Mouse (Mus musculus) heart, embryonic 12.5 days (tissue): ENCODE results near the gene Fam24a. TPM values are rescaled to one million over a fixed set of nuclear protein-coding genes. Genes with fewer than 3 reads are reported as not detected.

Experiments
- ATAC-seq: fragments of 200-750 bp; cut with Nextera tagmentation; 2 replicates; pipeline ENCODE4 v1.8.0; 2017; ENCODE audit warnings: moderate TSS enrichment, moderate library complexity; ENCODE audit not compliant: insufficient number of reproducible peaks, low FRiP score
- H3K27ac ChIP-seq: fragments of 300-500 bp; sonication (generic); 2 replicates; pipeline ENCODE4 v1.5.1; 2016; ENCODE audit warnings: mild to moderate bottlenecking, moderate library complexity; ENCODE audit not compliant: poor library complexity, severe bottlenecking
- H3K27me3 ChIP-seq: fragments of 300-500 bp; sonication (generic); replicated peaks from 2 replicates; pipeline ENCODE4 v1.6.1; 2016; ENCODE audit warnings: mild to moderate bottlenecking, moderate library complexity
- H3K36me3 ChIP-seq: fragments of 300-500 bp; sonication (generic); 2 replicates; pipeline ENCODE4 v1.6.1; 2016; ENCODE audit warnings: mild to moderate bottlenecking, moderate library complexity
- H3K4me1 ChIP-seq: fragments of 300-500 bp; sonication (generic); replicated peaks from 2 replicates; pipeline ENCODE4 v1.6.1; 2016; ENCODE audit warnings: mild to moderate bottlenecking
- H3K4me2 ChIP-seq: fragments of 300-500 bp; sonication (generic); 2 replicates; pipeline ENCODE4 v1.6.1; 2016; ENCODE audit warnings: mild to moderate bottlenecking, moderate library complexity
- H3K4me3 ChIP-seq: fragments of 300-500 bp; sonication (generic); 2 replicates; pipeline ENCODE4 v1.5.1; 2016; ENCODE audit warnings: mild to moderate bottlenecking
- H3K9ac ChIP-seq: fragments of 300-500 bp; sonication (generic); 2 replicates; pipeline ENCODE4 v1.6.1; 2016; ENCODE audit warnings: mild to moderate bottlenecking, moderate library complexity
- H3K9me3 ChIP-seq: fragments of 300-500 bp; sonication (generic); replicated peaks from 2 replicates; pipeline ENCODE4 v1.6.1; 2016; ENCODE audit warnings: mild to moderate bottlenecking, moderate library complexity
- WGBS: fragments of 180-500 bp; shearing (Covaris S2); methylation state at CpG from one replicate; pipeline ENCODE4 v1.1.7; 2016; 5-methylcytosine and 5-hydroxymethylcytosine counted together
- polyA plus RNA-seq: library from polyadenylated mRNA; unstranded; fragments of >200 nt; fragmentation: Nextera tagmentation; extraction: Ambion mirVana; gene quantifications from 2 replicates; pipeline ENCODE4 v1.2.1, GENCODE M21; 2016

Fam24a gene
- polyA plus RNA-seq, 1 experiment from 2014 or later = not detected

GRCm38 (mm10) chr7:131345856-131346541 is 12.3 kb downstream of the Fam24a start:
- Histone ChIP-seq H3K4me2 (no peak overlapping the region), H3K4me1 (no peaks in the 10 kb centered on the region), H3K4me3 (no peak overlapping the region), H3K27me3 (no peaks in the 10 kb centered on the region), H3K27ac (no peak overlapping the region), H3K9me3 (no peaks in the 10 kb centered on the region), H3K36me3 (peaks cover 74% of the 10 kb centered on the region), H3K9ac (no peak overlapping the region)
- no peak for ATAC-seq
- 87% methylated on average over 7 of the region's 7 CpGs for WGBS

GRCm38 (mm10) chr7:131356105-131356504 is 22.4 kb downstream of the Fam24a start:
- 96% methylated on average over 13 of the region's 13 CpGs for WGBS
- Histone ChIP-seq H3K27me3 (no peaks in the 10 kb centered on the region), H3K36me3 (peaks cover 68% of the 10 kb centered on the region), H3K27ac (no peak overlapping the region), H3K4me2 (no peak overlapping the region), H3K4me1 (peaks cover 3% of the 10 kb centered on the region), H3K9ac (no peak overlapping the region), H3K4me3 (no peak overlapping the region), H3K9me3 (no peaks in the 10 kb centered on the region)
- no peak for ATAC-seq

GRCm38 (mm10) chr7:131362269-131362614 is 28.6 kb downstream of the Fam24a start:
- Histone ChIP-seq H3K4me1 (peaks cover 14% of the 10 kb centered on the region), H3K36me3 (peaks cover 27% of the 10 kb centered on the region), H3K4me3 (peak overlapping the region; percentile 89), H3K27ac (peak overlapping the region; percentile 95), H3K27me3 (no peaks in the 10 kb centered on the region), H3K9me3 (no peaks in the 10 kb centered on the region), H3K9ac (peak overlapping the region; percentile 96), H3K4me2 (peak overlapping the region; percentile 92)
- WGBS = under 1% methylated on average over 35 of the region's 35 CpGs
- peak; percentile 71 for ATAC-seq

GRCm38 (mm10) chr7:131362615-131363300 is 29.1 kb downstream of the Fam24a start, which contains the start of gene 2310057M21Rik:
2310057M21Rik (minus strand) TSS chr7:131362759.
- WGBS = under 1% methylated on average over 55 of the region's 55 CpGs
- peak; percentile 96 for ATAC-seq
- peak within 1 kb of the TSS; percentile 89 for H3K4me3 ChIP-seq

GRCm38 (mm10) chr7:131364131-131364530 is 30.5 kb downstream of the Fam24a start:
- Histone ChIP-seq H3K4me2 (no peak overlapping the region), H3K9ac (no peak overlapping the region), H3K27ac (no peak overlapping the region), H3K27me3 (no peaks in the 10 kb centered on the region), H3K4me3 (no peak overlapping the region), H3K9me3 (no peaks in the 10 kb centered on the region), H3K36me3 (peaks cover 8% of the 10 kb centered on the region), H3K4me1 (peaks cover 14% of the 10 kb centered on the region)
- ATAC-seq = no peak
- 82% methylated on average over 8 of the region's 8 CpGs for WGBS

More at GRCm38 (mm10) chr7:131362615-131363300, 29.1 kb downstream of the Fam24a start, which contains the start of gene 2310057M21Rik:
- Histone ChIP-seq H3K9me3 (no peaks in the 10 kb centered on the region), H3K4me2 (peak within 1 kb of the TSS; percentile 92), H3K4me1 (peaks cover 14% of the 10 kb centered on the region), H3K9ac (peak within 1 kb of the TSS; percentile 96), H3K27me3 (no peaks in the 10 kb centered on the region), H3K36me3 (peaks cover 22% of the 10 kb centered on the region), H3K27ac (peak within 1 kb of the TSS; percentile 95)

- Histone ChIP-seq H3K4me2 (peak within 1 kb of the TSS; percentile 76), H3K9ac (peak within 1 kb of the TSS; percentile 96), H3K36me3 (peaks cover 13% of the 10 kb centered on the region), H3K27me3 (no peaks in the 10 kb centered on the region), H3K4me1 (peaks cover 8% of the 10 kb centered on the region), H3K4me3 (peak within 1 kb of the TSS; percentile 84), H3K9me3 (no peaks in the 10 kb centered on the region), H3K27ac (peak within 1 kb of the TSS; percentile 99)
- WGBS = 4% methylated on average over 47 of the region's 47 CpGs
- peak; percentile 97 for ATAC-seq
These were observed 37.2 kb downstream of the Fam24a start, which contains the start of gene Pstk for GRCm38 (mm10) chr7:131370648-131371469. Pstk (plus strand) TSS chr7:131371141.

GRCm38 (mm10) chr7:131371470-131371860 is 37.8 kb downstream of the Fam24a start:
- no peaks in the 10 kb centered on the region for H3K27me3 ChIP-seq
- H3K4me1 ChIP-seq = peaks cover 8% of the 10 kb centered on the region
- 6% methylated on average over 9 of the region's 9 CpGs for WGBS
- H3K4me3 ChIP-seq = peak overlapping the region; percentile 84
- no peaks in the 10 kb centered on the region for H3K9me3 ChIP-seq
- peaks cover 13% of the 10 kb centered on the region for H3K36me3 ChIP-seq
- peak overlapping the region; percentile 76 for H3K4me2 ChIP-seq
- peak overlapping the region; percentile 99 for H3K27ac ChIP-seq
- ATAC-seq = no peak; the same call in none of the 2 replicates
- H3K9ac ChIP-seq = peak overlapping the region; percentile 96

GRCm38 (mm10) chr7:131371880-131372651 is 38.4 kb downstream of the Fam24a start:
- Histone ChIP-seq H3K4me2 (peak overlapping the region; percentile 76), H3K36me3 (peaks cover 13% of the 10 kb centered on the region), H3K9me3 (no peaks in the 10 kb centered on the region), H3K27ac (peak overlapping the region; percentile 99; the same call in 1 of the 2 replicates), H3K27me3 (no peaks in the 10 kb centered on the region), H3K4me1 (peaks cover 8% of the 10 kb centered on the region), H3K4me3 (peak overlapping the region; percentile 84), H3K9ac (peak overlapping the region; percentile 96; the same call in 1 of the 2 replicates)
- WGBS = 69% methylated on average over 9 of the region's 9 CpGs
- no peak for ATAC-seq
